Mouse (Mus musculus) embryonic fibroblast, embryonic 13.5 days (primary cell): Measurements from ENCODE around the gene Pfkp.

Source experiments
- CTCF ChIP-seq: IDR thresholded peaks from 2 replicates; pipeline ENCODE4 v1.5.1; 2011; ENCODE audit warnings: mild to moderate bottlenecking, control low read depth, low read length, moderate library complexity, borderline replicate concordance; ENCODE audit not compliant: insufficient read depth
- POLR2A ChIP-seq: IDR thresholded peaks from 2 replicates; pipeline ENCODE4 v1.6.1; 2011; ENCODE audit warnings: low read depth, mild to moderate bottlenecking, control low read depth, low read length, moderate library complexity

DNA sequence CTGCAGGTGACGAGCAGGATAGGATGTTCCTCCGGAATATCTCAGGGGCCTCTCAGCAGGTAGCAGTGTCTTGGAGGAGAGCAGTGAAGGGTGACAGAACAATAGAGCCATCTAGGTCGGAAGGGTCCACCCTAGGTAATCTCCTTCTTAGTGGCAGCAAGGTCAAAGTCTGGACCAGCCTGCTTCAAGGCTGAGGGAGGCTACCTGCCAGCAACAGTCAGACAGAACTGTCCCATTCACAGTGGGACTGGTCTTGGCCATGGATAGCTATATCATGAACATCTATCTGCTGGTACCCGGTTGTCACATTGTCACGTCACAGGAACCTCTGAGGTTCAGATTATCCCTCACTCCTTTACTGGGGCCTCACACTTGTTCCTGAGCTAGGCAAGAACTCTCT, 15.6 kb upstream of the Pfkp start:
- TF ChIP-seq POLR2A (no peak), CTCF (no peak)
